Mouse (Mus musculus): ENCODE data around the gene Slc26a10. TPM values are rescaled to one million over a fixed set of nuclear protein-coding genes. Genes with fewer than 3 reads are reported as not detected.
A peak's percentile ranks its signal among the peaks of the same experiment; 100 is the strongest.

Slc26a10 gene
- polyA plus RNA-seq, 1 experiment from 2014 or later: 1.1 TPM

GRCm38 (mm10) chr10:127205373-127205772 is 24.9 kb upstream of the Slc26a10 start:
- H3K9me3 ChIP-seq (replicated peaks; ENCODE audit: control insufficient read depth, low read length): no peaks in the 10 kb centered on the region
- no peak for ATAC-seq (replicated peaks; ENCODE audit: insufficient number of reproducible peaks, low FRiP score, low TSS enrichment, low read depth)
- no peak overlapping the region for H3K9ac ChIP-seq (replicated peaks; ENCODE audit: low read length)
- H3K36me3 ChIP-seq (replicated peaks; ENCODE audit: control insufficient read depth, insufficient read depth, low read depth, low read length): peaks cover 2% of the 10 kb centered on the region
- no peak overlapping the region for H3K4me3 ChIP-seq (ENCODE audit: low read depth, low read length)
- no peaks in the 10 kb centered on the region for H3K27me3 ChIP-seq (ENCODE audit: control insufficient read depth, insufficient read depth, low read length)
- DNase-seq (ENCODE audit: low spot score): no peak
- H3K27ac ChIP-seq (replicated peaks; ENCODE audit: low read depth, low read length): no peak overlapping the region
- no peaks in the 10 kb centered on the region for H3K4me1 ChIP-seq (ENCODE audit: control insufficient read depth, insufficient read depth, low read length)
- 89% methylated on average over 10 of the region's 10 CpGs for WGBS
- no peak overlapping the region for H3K4me2 ChIP-seq (ENCODE audit: low read depth, low read length)

- no peak overlapping the region for H3K9ac ChIP-seq (replicated peaks; ENCODE audit: low read length)
- DNase-seq (ENCODE audit: low spot score): no peak
- H3K27me3 ChIP-seq (ENCODE audit: control insufficient read depth, insufficient read depth, low read length): no peaks in the 10 kb centered on the region
- peaks cover 2% of the 10 kb centered on the region for H3K36me3 ChIP-seq (replicated peaks; ENCODE audit: control insufficient read depth, insufficient read depth, low read depth, low read length)
- H3K4me3 ChIP-seq (ENCODE audit: low read depth, low read length): no peak overlapping the region
- H3K9me3 ChIP-seq (replicated peaks; ENCODE audit: control insufficient read depth, low read length): no peaks in the 10 kb centered on the region
- H3K4me2 ChIP-seq (ENCODE audit: low read depth, low read length): no peak overlapping the region
- H3K4me1 ChIP-seq (ENCODE audit: control insufficient read depth, insufficient read depth, low read length): no peaks in the 10 kb centered on the region
- no peak for ATAC-seq (replicated peaks; ENCODE audit: insufficient number of reproducible peaks, low FRiP score, low TSS enrichment, low read depth)
- WGBS: 91% methylated on average over 5 of the region's 5 CpGs
- H3K27ac ChIP-seq (replicated peaks; ENCODE audit: low read depth, low read length): no peak overlapping the region
Observed at GRCm38 (mm10) chr10:127204589-127204988, 24.1 kb upstream of the Slc26a10 start.

- 82% methylated on average over 3 of the region's 3 CpGs for WGBS
- no peak overlapping the region for H3K9ac ChIP-seq (replicated peaks; ENCODE audit: low read length)
- H3K9me3 ChIP-seq (replicated peaks; ENCODE audit: control insufficient read depth, low read length): no peaks in the 10 kb centered on the region
- ATAC-seq (replicated peaks; ENCODE audit: insufficient number of reproducible peaks, low FRiP score, low TSS enrichment, low read depth) (no peak), DNase-seq (ENCODE audit: low spot score) (no peak)
- no peaks in the 10 kb centered on the region for H3K4me1 ChIP-seq (ENCODE audit: control insufficient read depth, insufficient read depth, low read length)
- H3K27me3 ChIP-seq (ENCODE audit: control insufficient read depth, insufficient read depth, low read length): no peaks in the 10 kb centered on the region
- no peak overlapping the region for H3K4me3 ChIP-seq (ENCODE audit: low read depth, low read length)
- peaks cover 2% of the 10 kb centered on the region for H3K36me3 ChIP-seq (replicated peaks; ENCODE audit: control insufficient read depth, insufficient read depth, low read depth, low read length)
- no peak overlapping the region for H3K4me2 ChIP-seq (ENCODE audit: low read depth, low read length)
- no peak overlapping the region for H3K27ac ChIP-seq (replicated peaks; ENCODE audit: low read depth, low read length)
Observed at GRCm38 (mm10) chr10:127203106-127203505, 22.7 kb upstream of the Slc26a10 start.

GRCm38 (mm10) chr10:127200279-127200678 is 19.8 kb upstream of the Slc26a10 start:
- Histone ChIP-seq H3K4me2 (ENCODE audit: low read depth, low read length) (no peak overlapping the region), H3K9me3 (replicated peaks; ENCODE audit: control insufficient read depth, low read length) (no peaks in the 10 kb centered on the region), H3K27ac (replicated peaks; ENCODE audit: low read depth, low read length) (no peak overlapping the region), H3K27me3 (ENCODE audit: control insufficient read depth, insufficient read depth, low read length) (no peaks in the 10 kb centered on the region), H3K9ac (replicated peaks; ENCODE audit: low read length) (no peak overlapping the region), H3K36me3 (replicated peaks; ENCODE audit: control insufficient read depth, insufficient read depth, low read depth, low read length) (peaks cover 1% of the 10 kb centered on the region), H3K4me3 (ENCODE audit: low read depth, low read length) (no peak overlapping the region), H3K4me1 (ENCODE audit: control insufficient read depth, insufficient read depth, low read length) (peaks cover 3% of the 10 kb centered on the region; the same call in 1 of the 2 replicates)
- DNase-seq (ENCODE audit: low spot score) (no peak), ATAC-seq (replicated peaks; ENCODE audit: insufficient number of reproducible peaks, low FRiP score, low TSS enrichment, low read depth) (no peak)
- WGBS: 86% methylated on average over 8 of the region's 8 CpGs

- Histone ChIP-seq H3K27me3 (ENCODE audit: control insufficient read depth, insufficient read depth, low read length) (no peaks in the 10 kb centered on the region), H3K27ac (replicated peaks; ENCODE audit: low read depth, low read length) (0 out of 2 replicates have a peak overlapping the region, but pooled peaks have one; percentile 8), H3K36me3 (replicated peaks; ENCODE audit: control insufficient read depth, insufficient read depth, low read depth, low read length) (no peaks in the 10 kb centered on the region; the same call in none of the 2 replicates), H3K4me3 (ENCODE audit: low read depth, low read length) (no peak overlapping the region), H3K4me2 (ENCODE audit: low read depth, low read length) (no peak overlapping the region), H3K4me1 (ENCODE audit: control insufficient read depth, insufficient read depth, low read length) (peaks cover 3% of the 10 kb centered on the region; the same call in 1 of the 2 replicates), H3K9me3 (replicated peaks; ENCODE audit: control insufficient read depth, low read length) (no peaks in the 10 kb centered on the region), H3K9ac (replicated peaks; ENCODE audit: low read length) (no peak overlapping the region)
- no peak for DNase-seq (ENCODE audit: low spot score)
- 84% methylated on average over 11 of the region's 11 CpGs for WGBS
- no peak for ATAC-seq (replicated peaks; ENCODE audit: insufficient number of reproducible peaks, low FRiP score, low TSS enrichment, low read depth)
Observed at GRCm38 (mm10) chr10:127199474-127199873, 19.0 kb upstream of the Slc26a10 start.

GRCm38 (mm10) chr10:127199068-127199467 is 18.6 kb upstream of the Slc26a10 start:
- ATAC-seq (replicated peaks; ENCODE audit: insufficient number of reproducible peaks, low FRiP score, low TSS enrichment, low read depth) (no peak), DNase-seq (ENCODE audit: low spot score) (no peak)
- Histone ChIP-seq H3K9ac (replicated peaks; ENCODE audit: low read length) (no peak overlapping the region), H3K4me2 (ENCODE audit: low read depth, low read length) (no peak overlapping the region), H3K9me3 (replicated peaks; ENCODE audit: control insufficient read depth, low read length) (no peaks in the 10 kb centered on the region), H3K27me3 (ENCODE audit: control insufficient read depth, insufficient read depth, low read length) (no peaks in the 10 kb centered on the region), H3K4me1 (ENCODE audit: control insufficient read depth, insufficient read depth, low read length) (peaks cover 3% of the 10 kb centered on the region; the same call in 1 of the 2 replicates), H3K36me3 (replicated peaks; ENCODE audit: control insufficient read depth, insufficient read depth, low read depth, low read length) (no peaks in the 10 kb centered on the region; the same call in none of the 2 replicates), H3K4me3 (ENCODE audit: low read depth, low read length) (no peak overlapping the region), H3K27ac (replicated peaks; ENCODE audit: low read depth, low read length) (0 out of 2 replicates have a peak overlapping the region, but pooled peaks have one; percentile 8)
- 75% methylated on average over 5 of the region's 5 CpGs for WGBS

- Histone ChIP-seq H3K27ac (replicated peaks; ENCODE audit: low read depth, low read length) (no peak overlapping the region), H3K4me2 (ENCODE audit: low read depth, low read length) (no peak overlapping the region), H3K4me1 (ENCODE audit: control insufficient read depth, insufficient read depth, low read length) (peaks cover 3% of the 10 kb centered on the region; the same call in 1 of the 2 replicates), H3K27me3 (ENCODE audit: control insufficient read depth, insufficient read depth, low read length) (no peaks in the 10 kb centered on the region), H3K36me3 (replicated peaks; ENCODE audit: control insufficient read depth, insufficient read depth, low read depth, low read length) (no peaks in the 10 kb centered on the region; the same call in none of the 2 replicates), H3K9me3 (replicated peaks; ENCODE audit: control insufficient read depth, low read length) (no peaks in the 10 kb centered on the region), H3K9ac (replicated peaks; ENCODE audit: low read length) (no peak overlapping the region), H3K4me3 (ENCODE audit: low read depth, low read length) (no peak overlapping the region)
- DNase-seq (ENCODE audit: low spot score) (no peak), ATAC-seq (replicated peaks; ENCODE audit: insufficient number of reproducible peaks, low FRiP score, low TSS enrichment, low read depth) (no peak)
- WGBS: 64% methylated on average over 2 of the region's 2 CpGs
Observed at GRCm38 (mm10) chr10:127198492-127198891, 18.0 kb upstream of the Slc26a10 start.

GRCm38 (mm10) chr10:127197505-127198110 is 17.2 kb upstream of the Slc26a10 start:
- 84% methylated on average over 11 of the region's 11 CpGs for WGBS
- Histone ChIP-seq H3K4me1 (ENCODE audit: control insufficient read depth, insufficient read depth, low read length) (peaks cover 3% of the 10 kb centered on the region; the same call in 1 of the 2 replicates), H3K9me3 (replicated peaks; ENCODE audit: control insufficient read depth, low read length) (no peaks in the 10 kb centered on the region), H3K4me2 (ENCODE audit: low read depth, low read length) (no peak overlapping the region), H3K27ac (replicated peaks; ENCODE audit: low read depth, low read length) (no peak overlapping the region; the same call in 1 of the 2 replicates), H3K36me3 (replicated peaks; ENCODE audit: control insufficient read depth, insufficient read depth, low read depth, low read length) (no peaks in the 10 kb centered on the region; the same call in none of the 2 replicates), H3K27me3 (ENCODE audit: control insufficient read depth, insufficient read depth, low read length) (no peaks in the 10 kb centered on the region), H3K9ac (replicated peaks; ENCODE audit: low read length) (no peak overlapping the region), H3K4me3 (ENCODE audit: low read depth, low read length) (no peak overlapping the region)
- ATAC-seq (replicated peaks; ENCODE audit: insufficient number of reproducible peaks, low FRiP score, low TSS enrichment, low read depth): no peak
- no peak for DNase-seq (ENCODE audit: low spot score)

Measured in embryonic facial prominence, embryonic 11.5 days (tissue).